Mouse (Mus musculus): ENCODE results near the gene Spon1.

- TF ChIP-seq CTCF (IDR thresholded peaks at IDR 0.05; ENCODE audit: low read depth) (0 out of 2 replicates have a peak, but pooled peaks have one; percentile 9), EP300 (IDR thresholded peaks at IDR 0.05; ENCODE audit: low read depth) (no peak)
These were observed 6.3 kb downstream of the Spon1 start for GRCm38 (mm10) chr7:113772135-113772534.
